Mouse (Mus musculus): ENCODE data around the gene Pnkd.

GRCm38 (mm10) chr1:74390924-74391748 lies 106.4 kb downstream of the Pnkd start, which contains the start of gene Ctdsp1:
- no peak for TF ChIP-seq CTCF (IDR thresholded peaks at IDR 0.05; ENCODE audit: insufficient read depth, low read depth, low read length)
- no peak for TF ChIP-seq POLR2A (IDR thresholded peaks at IDR 0.05; ENCODE audit: insufficient read depth, low read depth, low read length)
